Mouse (Mus musculus): ENCODE measurements around the gene Cacna1f.

- TF ChIP-seq GATA1 (IDR thresholded peaks at IDR 0.05; ENCODE audit: borderline replicate concordance, low read length) (no peak), FLI1 (IDR thresholded peaks at IDR 0.05; ENCODE audit: low read length) (no peak)
These were observed 72.1 kb downstream of the Cacna1f start for GRCm38 (mm10) chrX:7678986-7679385.
